Mouse (Mus musculus): ENCODE measurements around the gene Ano10.

DNA sequence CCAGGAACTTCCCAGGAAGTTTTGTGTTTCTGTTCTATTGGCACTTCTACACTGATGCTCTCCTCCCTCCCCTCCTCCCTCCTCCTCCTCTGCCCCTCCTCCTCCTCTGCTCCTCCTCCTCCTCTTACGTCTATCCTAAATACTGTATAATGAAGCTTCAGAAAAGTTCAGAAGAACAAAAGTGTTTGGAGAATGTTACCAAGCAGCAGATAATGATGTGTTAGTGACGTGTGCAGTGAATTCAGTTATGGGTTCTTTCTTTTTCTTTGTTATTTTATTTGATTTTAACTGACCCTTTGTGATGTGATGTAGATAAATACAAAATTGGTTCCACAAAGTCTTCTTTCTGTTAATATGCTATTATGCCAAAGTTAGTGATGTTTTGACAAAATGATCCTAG is 155.0 kb downstream of the Ano10 start:
- TF ChIP-seq CTCF (IDR thresholded peaks at IDR 0.05; ENCODE audit: low read depth, low read length) (no peak), GATA1 (IDR thresholded peaks at IDR 0.05; ENCODE audit: borderline replicate concordance, low read length) (no peak)

Measured in G1E (cell line).